Mouse (Mus musculus): Measurements from ENCODE around the gene Eras. TPM values are rescaled to one million over a fixed set of nuclear protein-coding genes. Genes with fewer than 3 reads are reported as not detected.
"Not testable (repeated sequence)": the region's sequence is repeated elsewhere in the genome, so short reads cannot be mapped to it uniquely, and the experiment has no call there.

Eras gene
- polyA plus RNA-seq, 1 experiment: not detected

GRCm38 (mm10) chrX:7927116-7927515 is 1.3 kb downstream of the Eras start:
- no peak for TF ChIP-seq GATA1 (IDR thresholded peaks at IDR 0.05; ENCODE audit: low read length)

GRCm38 (mm10) chrX:7926266-7926665 is 2.1 kb downstream of the Eras start:
- no peak for TF ChIP-seq GATA1 (IDR thresholded peaks at IDR 0.05; ENCODE audit: low read length)

GRCm38 (mm10) chrX:7922032-7922431 is 6.4 kb downstream of the Eras start:
- no peak for TF ChIP-seq GATA1 (IDR thresholded peaks at IDR 0.05; ENCODE audit: low read length)

GRCm38 (mm10) chrX:7919601-7920383 is 8.6 kb downstream of the Eras start, which contains the start of gene Pcsk1n:
Pcsk1n (plus strand) TSS chrX:7919822.
- TF ChIP-seq GATA1 (IDR thresholded peaks at IDR 0.05; ENCODE audit: low read length): no peak

- no peak for TF ChIP-seq GATA1 (IDR thresholded peaks at IDR 0.05; ENCODE audit: low read length)
These were observed 17.9 kb downstream of the Eras start for GRCm38 (mm10) chrX:7910473-7910872.

- TF ChIP-seq GATA1 (IDR thresholded peaks at IDR 0.05; ENCODE audit: low read length): not testable (repeated sequence)
These were observed 19.2 kb downstream of the Eras start, which contains the start of gene Gm10490 for GRCm38 (mm10) chrX:7909242-7909641. Gm10490 (plus strand) TSS chrX:7909542.

- no peak for TF ChIP-seq GATA1 (IDR thresholded peaks at IDR 0.05; ENCODE audit: low read length)
These were observed 20.7 kb downstream of the Eras start, which contains the start of gene Gm10491 for GRCm38 (mm10) chrX:7907735-7908134. Gm10491 (minus strand) TSS chrX:7907835.

- TF ChIP-seq GATA1 (IDR thresholded peaks at IDR 0.05; ENCODE audit: low read length): no peak
These were observed 24.0 kb downstream of the Eras start for GRCm38 (mm10) chrX:7904441-7904840.

- TF ChIP-seq GATA1 (IDR thresholded peaks at IDR 0.05; ENCODE audit: low read length): no peak
These were observed 29.2 kb downstream of the Eras start, which contains the start of the genes Pqbp1 and Timm17b for GRCm38 (mm10) chrX:7898880-7899874. Pqbp1 (minus strand) TSS chrX:7899269. Timm17b (plus strand) TSS chrX:7899357.

- TF ChIP-seq GATA1 (IDR thresholded peaks at IDR 0.05; ENCODE audit: low read length): no peak
These were observed 30.2 kb downstream of the Eras start for GRCm38 (mm10) chrX:7898211-7898610.

- no peak for TF ChIP-seq GATA1 (IDR thresholded peaks at IDR 0.05; ENCODE audit: low read length)
These were observed 44.4 kb downstream of the Eras start, which contains the start of gene Slc35a2 for GRCm38 (mm10) chrX:7883841-7884567. Slc35a2 (plus strand) TSS chrX:7884028.

- no peak for TF ChIP-seq GATA1 (IDR thresholded peaks at IDR 0.05; ENCODE audit: low read length)
These were observed 48.6 kb downstream of the Eras start for GRCm38 (mm10) chrX:7879819-7880218.

GRCm38 (mm10) chrX:7878495-7878894 is 49.9 kb downstream of the Eras start:
- no peak for TF ChIP-seq GATA1 (IDR thresholded peaks at IDR 0.05; ENCODE audit: low read length)

GRCm38 (mm10) chrX:7878007-7878419 is 50.4 kb downstream of the Eras start, which contains the start of gene Pim2:
Pim2 (plus strand) TSS chrX:7878262.
- no peak for TF ChIP-seq GATA1 (IDR thresholded peaks at IDR 0.05; ENCODE audit: low read length)

Other genes with a start within 250 kb of the Eras start
- not detected in 2 replicates for gene Magix, start 247.4 kb downstream of the Eras start, polyA plus RNA-seq (2012)
- 6.1 and 9.3 TPM in 2 replicates for gene Gpkow, start 231.5 kb downstream of the Eras start, polyA plus RNA-seq (2012)
- gene Wdr45, start 214.3 kb downstream of the Eras start, polyA plus RNA-seq (2012): 14.2 and 17.0 TPM in 2 replicates
- 1.5 and 4.7 TPM in 2 replicates for gene Gm45208, start 206.4 kb downstream of the Eras start, polyA plus RNA-seq (2012)
- 9.2 and 10.4 TPM in 2 replicates for gene Praf2, start 200.2 kb downstream of the Eras start, polyA plus RNA-seq (2012)
- gene Ccdc120, start 177.7 kb downstream of the Eras start, polyA plus RNA-seq (2012): 9.6 and 11.4 TPM in 2 replicates
- 36.2 and 43.7 TPM in 2 replicates for gene Tfe3, start 166.0 kb downstream of the Eras start, polyA plus RNA-seq (2012)
- gene Gripap1, start 138.8 kb downstream of the Eras start, polyA plus RNA-seq (2012): 23.3 and 28.3 TPM in 2 replicates
- gene Kcnd1, start 106.3 kb downstream of the Eras start, polyA plus RNA-seq (2012): 0.22 and 0.31 TPM in 2 replicates
- 71.5 and 82.8 TPM in 2 replicates for gene Otud5, start 87.2 kb downstream of the Eras start, polyA plus RNA-seq (2012)
- gene Pim2, start 50.3 kb downstream of the Eras start, polyA plus RNA-seq (2012): 14.2 and 14.5 TPM in 2 replicates
- gene Slc35a2, start 44.6 kb downstream of the Eras start, polyA plus RNA-seq (2012): 60.7 and 69.5 TPM in 2 replicates
- gene Pqbp1, start 29.3 kb downstream of the Eras start, polyA plus RNA-seq (2012): 179 and 197 TPM in 2 replicates
- gene Timm17b, start 29.2 kb downstream of the Eras start, polyA plus RNA-seq (2012): 129 and 177 TPM in 2 replicates
- not detected in 2 replicates for gene Gm10491, start 20.8 kb downstream of the Eras start, polyA plus RNA-seq (2012)
- gene Gm10490, start 19.1 kb downstream of the Eras start, polyA plus RNA-seq (2012): not detected in 2 replicates
- not detected in 2 replicates for gene Pcsk1n, start 8.8 kb downstream of the Eras start, polyA plus RNA-seq (2012)
- 2.6 and 3.2 TPM in 2 replicates for gene Hdac6, start 19.3 kb upstream of the Eras start, polyA plus RNA-seq (2012)
- gene Gata1, start 49.5 kb upstream of the Eras start, polyA plus RNA-seq (2012): 1,486 and 2,392 TPM in 2 replicates
- gene Glod5, start 89.9 kb upstream of the Eras start, polyA plus RNA-seq (2012): not detected in 2 replicates
- gene Suv39h1, start 146.2 kb upstream of the Eras start, polyA plus RNA-seq (2012): 19.8 and 22.2 TPM in 2 replicates
- gene Was, start 161.9 kb upstream of the Eras start, polyA plus RNA-seq (2012): 177 and 230 TPM in 2 replicates
- 39.6 and 40.4 TPM in 2 replicates for gene Wdr13, start 204.3 kb upstream of the Eras start, polyA plus RNA-seq (2012)
- 55.5 and 225 TPM in 2 replicates for gene Rbm3, start 217.3 kb upstream of the Eras start, polyA plus RNA-seq (2012)
- gene Tbc1d25, start 247.6 kb upstream of the Eras start, polyA plus RNA-seq (2012): 4.8 and 6.5 TPM in 2 replicates